Mouse (Mus musculus): ENCODE measurements around the gene Lonp2. TPM values are rescaled to one million over a fixed set of nuclear protein-coding genes. Genes with fewer than 3 reads are reported as not detected.
A peak's percentile ranks its signal among the peaks of the same experiment; 100 is the strongest.

The Lonp2 gene
- polyA plus RNA-seq, 1 experiment from 2014 or later: 72.5 TPM

DNA sequence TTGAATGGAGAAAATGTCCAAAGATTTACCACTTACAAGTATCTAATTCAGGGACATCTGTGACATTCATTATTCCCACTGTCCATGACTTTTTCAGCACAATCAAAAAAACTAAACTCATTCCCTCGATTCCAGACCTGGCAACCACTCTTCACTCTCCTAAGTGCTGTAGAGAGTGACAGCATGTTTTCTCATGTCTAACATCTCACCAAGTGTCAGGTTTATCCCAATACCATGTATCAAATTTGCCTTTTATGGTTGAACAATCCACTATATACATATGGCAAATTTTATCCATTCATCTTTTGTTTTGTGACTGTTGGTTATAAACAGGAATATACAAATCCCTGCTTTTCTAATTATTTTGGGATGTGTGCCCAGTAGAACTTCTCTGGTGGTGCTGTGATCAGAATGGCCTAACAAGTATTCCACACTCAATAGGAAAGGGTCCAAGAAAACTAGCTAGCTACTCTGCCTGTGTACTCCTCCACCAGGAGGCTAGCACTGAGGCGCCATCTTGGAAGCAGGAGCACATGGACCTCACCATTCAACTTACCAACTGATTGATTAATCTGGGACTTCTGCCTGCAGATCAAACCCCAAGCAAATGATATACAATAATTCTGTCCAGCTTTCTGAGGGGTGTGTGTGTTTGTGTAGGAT is 94.6 kb downstream of the Lonp2 start:
- 88% methylated on average over 2 of the region's 2 CpGs for whole genome bisulfite sequencing

GRCm38 (mm10) chr8:86719368-86719767 is 95.5 kb downstream of the Lonp2 start:
- no peak for ATAC-seq
- Histone ChIP-seq H3K4me3 (ENCODE audit: low read length) (no peak overlapping the region), H3K9me3 (ENCODE audit: control insufficient read depth, low read length) (no peaks in the 10 kb centered on the region), H3K36me3 (ENCODE audit: control insufficient read depth, insufficient read depth, low read length) (no peaks in the 10 kb centered on the region; the same call in 1 of the 2 replicates), H3K27me3 (replicated peaks; ENCODE audit: control insufficient read depth, insufficient read depth, low read length) (no peaks in the 10 kb centered on the region), H3K4me1 (ENCODE audit: control insufficient read depth, insufficient read depth, low read length) (no peaks in the 10 kb centered on the region), H3K9ac (ENCODE audit: low read depth, low read length) (no peak overlapping the region), H3K27ac (ENCODE audit: low read length) (no peak overlapping the region), H3K4me2 (ENCODE audit: low read depth, low read length) (no peak overlapping the region)
- WGBS: 84% methylated on average over 1 of the region's 1 CpGs

More for the DNA sequence above, 94.6 kb downstream of the Lonp2 start:
- ATAC-seq: no peak
- Histone ChIP-seq H3K4me2 (ENCODE audit: low read depth, low read length) (no peak overlapping the region), H3K27ac (ENCODE audit: low read length) (no peak overlapping the region), H3K36me3 (ENCODE audit: control insufficient read depth, insufficient read depth, low read length) (no peaks in the 10 kb centered on the region; the same call in 1 of the 2 replicates), H3K27me3 (replicated peaks; ENCODE audit: control insufficient read depth, insufficient read depth, low read length) (no peaks in the 10 kb centered on the region), H3K4me1 (ENCODE audit: control insufficient read depth, insufficient read depth, low read length) (no peaks in the 10 kb centered on the region), H3K9me3 (ENCODE audit: control insufficient read depth, low read length) (no peaks in the 10 kb centered on the region), H3K9ac (ENCODE audit: low read depth, low read length) (no peak overlapping the region), H3K4me3 (ENCODE audit: low read length) (no peak overlapping the region)

GRCm38 (mm10) chr8:86720756-86721459 is 97.1 kb downstream of the Lonp2 start:
- Histone ChIP-seq H3K27ac (ENCODE audit: low read length) (no peak overlapping the region), H3K9ac (ENCODE audit: low read depth, low read length) (no peak overlapping the region), H3K27me3 (replicated peaks; ENCODE audit: control insufficient read depth, insufficient read depth, low read length) (no peaks in the 10 kb centered on the region), H3K9me3 (ENCODE audit: control insufficient read depth, low read length) (no peaks in the 10 kb centered on the region), H3K4me3 (ENCODE audit: low read length) (no peak overlapping the region), H3K4me2 (ENCODE audit: low read depth, low read length) (no peak overlapping the region), H3K4me1 (ENCODE audit: control insufficient read depth, insufficient read depth, low read length) (no peaks in the 10 kb centered on the region), H3K36me3 (ENCODE audit: control insufficient read depth, insufficient read depth, low read length) (no peaks in the 10 kb centered on the region; the same call in 1 of the 2 replicates)
- WGBS: 89% methylated on average over 6 of the region's 6 CpGs
- ATAC-seq: no peak

DNA sequence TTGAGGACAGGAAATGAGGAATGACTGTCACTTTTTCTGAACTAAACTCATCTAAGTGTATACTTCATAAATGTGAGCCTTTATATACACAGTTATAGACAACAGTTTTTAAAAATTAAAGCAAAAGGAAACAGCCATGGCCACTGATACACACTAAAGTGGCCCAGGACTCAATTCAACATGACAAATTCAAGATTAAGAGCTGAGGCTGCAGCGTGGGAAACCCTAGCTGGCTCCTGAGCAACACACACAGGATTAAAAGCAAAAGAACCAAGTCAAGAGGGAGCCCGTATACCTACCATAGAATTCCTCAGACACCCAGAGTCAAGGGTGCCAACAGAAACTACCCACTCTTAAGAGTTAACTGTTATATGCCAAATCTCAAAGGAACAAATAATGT is 97.6 kb downstream of the Lonp2 start:
- Histone ChIP-seq H3K27me3 (replicated peaks; ENCODE audit: control insufficient read depth, insufficient read depth, low read length) (no peaks in the 10 kb centered on the region), H3K9ac (ENCODE audit: low read depth, low read length) (no peak overlapping the region)

GRCm38 (mm10) chr8:86726959-86727358 is 103.1 kb downstream of the Lonp2 start:
- WGBS: 74% methylated on average over 6 of the region's 6 CpGs
- no peaks in the 10 kb centered on the region for H3K36me3 ChIP-seq (ENCODE audit: control insufficient read depth, insufficient read depth, low read length)
- H3K27ac ChIP-seq (ENCODE audit: low read length): no peak overlapping the region
- H3K4me2 ChIP-seq (ENCODE audit: low read depth, low read length): no peak overlapping the region
- no peak for ATAC-seq
- H3K4me3 ChIP-seq (ENCODE audit: low read length): no peak overlapping the region
- H3K9ac ChIP-seq (ENCODE audit: low read depth, low read length): no peak overlapping the region
- H3K9me3 ChIP-seq (ENCODE audit: control insufficient read depth, low read length): no peaks in the 10 kb centered on the region
- no peaks in the 10 kb centered on the region for H3K27me3 ChIP-seq (replicated peaks; ENCODE audit: control insufficient read depth, insufficient read depth, low read length)
- H3K4me1 ChIP-seq (ENCODE audit: control insufficient read depth, insufficient read depth, low read length): peaks cover 20% of the 10 kb centered on the region

More for the DNA sequence above, 97.6 kb downstream of the Lonp2 start:
- no peaks in the 10 kb centered on the region for H3K4me1 ChIP-seq (ENCODE audit: control insufficient read depth, insufficient read depth, low read length)
- no peak overlapping the region for H3K4me2 ChIP-seq (ENCODE audit: low read depth, low read length)
- no peaks in the 10 kb centered on the region for H3K36me3 ChIP-seq (ENCODE audit: control insufficient read depth, insufficient read depth, low read length)
- no peak overlapping the region for H3K4me3 ChIP-seq (ENCODE audit: low read length)
- H3K27ac ChIP-seq (ENCODE audit: low read length): no peak overlapping the region
- no peaks in the 10 kb centered on the region for H3K9me3 ChIP-seq (ENCODE audit: control insufficient read depth, low read length)
- WGBS: 77% methylated on average over 2 of the region's 2 CpGs
- no peak for ATAC-seq

DNA sequence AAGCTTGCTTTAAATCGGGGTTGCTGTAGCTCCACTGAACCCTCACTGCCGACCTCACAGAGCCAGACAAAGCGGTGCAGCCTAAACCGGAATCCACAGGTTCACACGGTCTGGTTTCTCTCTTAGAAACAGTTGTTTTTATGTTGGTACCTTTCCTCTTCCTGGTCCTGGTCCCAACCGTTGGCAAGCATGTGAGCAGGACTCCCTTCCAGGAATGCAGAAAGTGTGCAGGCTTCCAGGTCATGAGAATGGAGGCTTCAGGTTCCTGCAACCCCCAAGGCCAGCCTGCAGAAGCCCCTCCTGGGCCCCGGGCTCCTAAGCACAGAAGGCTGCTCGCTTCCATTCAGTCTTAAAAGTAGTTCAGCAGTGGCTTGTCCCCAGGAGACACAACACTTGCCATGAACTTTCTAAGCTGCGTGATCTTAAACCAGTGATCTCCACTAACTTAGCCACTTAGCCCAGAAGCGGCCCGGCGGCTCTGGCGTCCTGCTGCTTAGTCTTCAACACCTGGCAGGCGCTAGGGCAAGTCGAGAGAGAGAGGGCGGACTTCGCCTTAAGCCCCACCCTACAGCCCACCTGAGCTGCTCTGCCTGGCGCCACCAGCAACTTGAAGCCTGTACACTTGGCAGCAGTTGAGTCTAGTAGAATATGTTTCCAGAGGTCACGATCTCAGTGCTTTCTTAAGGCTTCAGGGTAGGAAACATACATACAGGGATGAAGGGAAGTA is 104.5 kb downstream of the Lonp2 start:
- peak overlapping the region; percentile 28; the same call in 1 of the 2 replicates for H3K27ac ChIP-seq (ENCODE audit: low read length)

DNA sequence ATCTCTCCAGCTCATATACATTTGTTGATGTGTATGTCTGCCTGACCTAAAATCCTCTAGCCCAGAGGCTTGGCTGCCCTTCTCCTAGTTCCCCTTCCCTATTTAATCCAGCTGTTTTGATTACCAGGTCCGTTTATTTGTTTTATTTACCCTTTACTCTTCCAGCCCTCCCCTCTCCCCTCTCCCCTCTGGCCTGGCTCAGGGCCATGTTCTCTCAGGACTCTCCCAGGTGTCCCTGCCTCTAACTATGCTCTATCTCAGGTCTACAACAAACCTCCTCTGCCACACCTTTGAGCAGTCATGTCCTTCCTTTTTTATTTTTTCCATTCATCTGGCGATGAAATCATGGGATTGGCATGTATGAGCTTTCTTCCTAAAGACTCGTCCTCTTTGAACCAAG is 106.5 kb downstream of the Lonp2 start:
- 40% methylated on average over 3 of the region's 3 CpGs for WGBS
- no peak for ATAC-seq
- no peak overlapping the region for H3K4me3 ChIP-seq (ENCODE audit: low read length)
- H3K36me3 ChIP-seq (ENCODE audit: control insufficient read depth, insufficient read depth, low read length): no peaks in the 10 kb centered on the region
- no peaks in the 10 kb centered on the region for H3K27me3 ChIP-seq (replicated peaks; ENCODE audit: control insufficient read depth, insufficient read depth, low read length)
- peaks cover 22% of the 10 kb centered on the region for H3K4me1 ChIP-seq (ENCODE audit: control insufficient read depth, insufficient read depth, low read length)
- no peaks in the 10 kb centered on the region for H3K9me3 ChIP-seq (ENCODE audit: control insufficient read depth, low read length)
- no peak overlapping the region for H3K27ac ChIP-seq (ENCODE audit: low read length)
- no peak overlapping the region for H3K4me2 ChIP-seq (ENCODE audit: low read depth, low read length)
- H3K9ac ChIP-seq (ENCODE audit: low read depth, low read length): no peak overlapping the region

More for the DNA sequence above, 104.5 kb downstream of the Lonp2 start:
- no peaks in the 10 kb centered on the region for H3K9me3 ChIP-seq (ENCODE audit: control insufficient read depth, low read length)
- no peaks in the 10 kb centered on the region for H3K36me3 ChIP-seq (ENCODE audit: control insufficient read depth, insufficient read depth, low read length)
- no peak overlapping the region for H3K4me3 ChIP-seq (ENCODE audit: low read length)
- WGBS: 54% methylated on average over 19 of the region's 19 CpGs
- H3K4me2 ChIP-seq (ENCODE audit: low read depth, low read length): no peak overlapping the region
- no peaks in the 10 kb centered on the region for H3K27me3 ChIP-seq (replicated peaks; ENCODE audit: control insufficient read depth, insufficient read depth, low read length)
- H3K9ac ChIP-seq (ENCODE audit: low read depth, low read length): no peak overlapping the region
- peaks cover 20% of the 10 kb centered on the region for H3K4me1 ChIP-seq (ENCODE audit: control insufficient read depth, insufficient read depth, low read length)
- ATAC-seq: peak; percentile 73

GRCm38 (mm10) chr8:86730860-86731259 is 107.0 kb downstream of the Lonp2 start:
- no peak overlapping the region for H3K9ac ChIP-seq (ENCODE audit: low read depth, low read length)
- H3K27me3 ChIP-seq (replicated peaks; ENCODE audit: control insufficient read depth, insufficient read depth, low read length): no peaks in the 10 kb centered on the region
- no peak overlapping the region for H3K4me3 ChIP-seq (ENCODE audit: low read length)
- 88% methylated on average over 1 of the region's 1 CpGs for WGBS
- no peaks in the 10 kb centered on the region for H3K9me3 ChIP-seq (ENCODE audit: control insufficient read depth, low read length)
- ATAC-seq: no peak
- H3K27ac ChIP-seq (ENCODE audit: low read length): no peak overlapping the region
- peaks cover 24% of the 10 kb centered on the region for H3K4me1 ChIP-seq (ENCODE audit: control insufficient read depth, insufficient read depth, low read length)
- no peaks in the 10 kb centered on the region for H3K36me3 ChIP-seq (ENCODE audit: control insufficient read depth, insufficient read depth, low read length)
- no peak overlapping the region for H3K4me2 ChIP-seq (ENCODE audit: low read depth, low read length)

- H3K4me3 ChIP-seq (ENCODE audit: low read length): no peak overlapping the region
- ATAC-seq: no peak
- no peaks in the 10 kb centered on the region for H3K9me3 ChIP-seq (ENCODE audit: control insufficient read depth, low read length)
- no peaks in the 10 kb centered on the region for H3K36me3 ChIP-seq (ENCODE audit: control insufficient read depth, insufficient read depth, low read length)
- no peak overlapping the region for H3K9ac ChIP-seq (ENCODE audit: low read depth, low read length)
- WGBS: 74% methylated on average over 4 of the region's 4 CpGs
- no peak overlapping the region for H3K4me2 ChIP-seq (ENCODE audit: low read depth, low read length)
- no peaks in the 10 kb centered on the region for H3K27me3 ChIP-seq (replicated peaks; ENCODE audit: control insufficient read depth, insufficient read depth, low read length)
- peaks cover 13% of the 10 kb centered on the region for H3K4me1 ChIP-seq (ENCODE audit: control insufficient read depth, insufficient read depth, low read length)
- no peak overlapping the region for H3K27ac ChIP-seq (ENCODE audit: low read length)
These were observed 110.3 kb downstream of the Lonp2 start for GRCm38 (mm10) chr8:86734171-86734570.
